Comparison of ENCODE assay signal across 8 mouse cellular contexts in genomic region chr10:127622057-127622392, GRCm38 (mm10). TPM values are rescaled to one million over a fixed set of nuclear protein-coding genes. Genes with fewer than 3 reads are reported as not detected.
DNase-seq lines count a peak whose midpoint lies in the region; ATAC-seq and TF ChIP-seq lines count a peak whose summit lies in the region.

No protein-coding gene starts in this region.

- peak; percentile 85 for DNase-seq in embryo, embryonic 10 days (ENCODE audit: low spot score)
- DNase-seq in embryo, embryonic 9.5 days (ENCODE audit: extremely low spot score): no peak
- DNase-seq in gastrocnemius, adult 18-20 months (ENCODE audit: low spot score): peak; percentile 85
- no peak for DNase-seq in liver, embryonic 11.5 days (ENCODE audit: low spot score)
- peak; percentile 63 for DNase-seq in midbrain, postnatal 0 days (ENCODE audit: low spot score)
- DNase-seq in urinary bladder, postnatal 4 days (ENCODE audit: low spot score in 2 of 2): peak; percentile 70 to 75

- no peaks in the 10 kb centered on the region for H3K9me3 ChIP-seq in hindbrain, embryonic 15.5 days
- H3K9me3 ChIP-seq in liver, embryonic 11.5 days (ENCODE audit: control insufficient read depth, low read length): peaks cover 7% of the 10 kb centered on the region
- no peaks in the 10 kb centered on the region for H3K9me3 ChIP-seq in midbrain, postnatal 0 days (ENCODE audit: low read length)

- no peaks in the 10 kb centered on the region for H3K36me3 ChIP-seq in hindbrain, embryonic 15.5 days
- no peaks in the 10 kb centered on the region for H3K36me3 ChIP-seq in liver, embryonic 11.5 days (ENCODE audit: control insufficient read depth, insufficient read depth, low read length)
- peaks cover 6% of the 10 kb centered on the region; the same call in 1 of the 2 replicates for H3K36me3 ChIP-seq in midbrain, postnatal 0 days (ENCODE audit: insufficient read depth, low read length)

- H3K4me2 ChIP-seq in hindbrain, embryonic 15.5 days: peak overlapping the region; percentile 87
- H3K4me2 ChIP-seq in liver, embryonic 11.5 days: peak overlapping the region; percentile 84
- H3K4me2 ChIP-seq in midbrain, postnatal 0 days (ENCODE audit: low read depth, low read length, poor library complexity, severe bottlenecking): peak overlapping the region; percentile 97

- no peaks in the 10 kb centered on the region for H3K4me1 ChIP-seq in bone marrow, adult 2 months (ENCODE audit: control insufficient read depth, insufficient read depth, low read length)
- H3K4me1 ChIP-seq in hindbrain, embryonic 15.5 days (replicated peaks): peaks cover 27% of the 10 kb centered on the region
- peaks cover 25% of the 10 kb centered on the region for H3K4me1 ChIP-seq in liver, embryonic 11.5 days (replicated peaks; ENCODE audit: control insufficient read depth, insufficient read depth, low read length)
- H3K4me1 ChIP-seq in midbrain, postnatal 0 days (ENCODE audit: insufficient read depth, low read length): peaks cover 14% of the 10 kb centered on the region

- H3K27me3 ChIP-seq in hindbrain, embryonic 15.5 days: no peaks in the 10 kb centered on the region
- peaks cover 43% of the 10 kb centered on the region for H3K27me3 ChIP-seq in liver, embryonic 11.5 days (replicated peaks; ENCODE audit: control insufficient read depth, insufficient read depth, low read length)
- no peaks in the 10 kb centered on the region for H3K27me3 ChIP-seq in midbrain, postnatal 0 days (ENCODE audit: insufficient read depth, low read length)

- ATAC-seq in hindbrain, embryonic 15.5 days (ENCODE audit: low FRiP score, low read depth): peak; percentile 24; the same call in 1 of the 2 replicates
- ATAC-seq in liver, embryonic 11.5 days (replicated peaks; ENCODE audit: low FRiP score): peak; percentile 32
- peak; percentile 27 for ATAC-seq in midbrain, postnatal 0 days (ENCODE audit: low FRiP score)

- TF ChIP-seq CTCF in bone marrow, adult 2 months (IDR thresholded peaks at IDR 0.05; ENCODE audit: control insufficient read depth, insufficient read depth, low read length): peak; percentile 60
- TF ChIP-seq CTCF in midbrain, postnatal 0 days (IDR thresholded peaks at IDR 0.05): peak; percentile 64

- no peak for TF ChIP-seq POLR2A in bone marrow, adult 2 months (IDR thresholded peaks at IDR 0.05; ENCODE audit: borderline replicate concordance, control insufficient read depth, low read depth, low read length)

- H3K4me3 ChIP-seq in bone marrow, adult 2 months (replicated peaks; ENCODE audit: control insufficient read depth, low read depth, low read length): peak overlapping the region; percentile 64
- H3K4me3 ChIP-seq in hindbrain, embryonic 15.5 days: peak overlapping the region; percentile 71
- H3K4me3 ChIP-seq in liver, embryonic 11.5 days (ENCODE audit: low read depth, low read length): peak overlapping the region; percentile 58
- H3K4me3 ChIP-seq in midbrain, postnatal 0 days (ENCODE audit: low read depth, low read length): peak overlapping the region; percentile 88

- peak overlapping the region; percentile 71 for H3K27ac ChIP-seq in bone marrow, adult 2 months (ENCODE audit: control insufficient read depth, insufficient read depth, low read depth, low read length, poor library complexity)
- peak overlapping the region; percentile 82 for H3K27ac ChIP-seq in hindbrain, embryonic 15.5 days (replicated peaks)
- peak overlapping the region; percentile 89 for H3K27ac ChIP-seq in liver, embryonic 11.5 days (ENCODE audit: low read depth, low read length)
- H3K27ac ChIP-seq in midbrain, postnatal 0 days (ENCODE audit: low read depth, low read length): peak overlapping the region; percentile 62

- 2% methylated on average over 13 of the region's 13 CpGs for WGBS in bone marrow, adult 2 months
- WGBS in hindbrain, embryonic 15.5 days: 1% methylated on average over 13 of the region's 13 CpGs
- 2% methylated on average over 13 of the region's 13 CpGs for WGBS in liver, embryonic 11.5 days
- WGBS in midbrain, postnatal 0 days: under 1% methylated on average over 13 of the region's 13 CpGs

- peak overlapping the region; percentile 43 for H3K9ac ChIP-seq in hindbrain, embryonic 15.5 days
- peak overlapping the region; percentile 59; the same call in 1 of the 2 replicates for H3K9ac ChIP-seq in liver, embryonic 11.5 days (ENCODE audit: low read depth, low read length)
- H3K9ac ChIP-seq in midbrain, postnatal 0 days (replicated peaks; ENCODE audit: low read length, poor library complexity, severe bottlenecking): no peak overlapping the region

RNA-seq across cellular contexts. Expression of gene Lrp1, which starts 1.1 kb away (rescaled TPM):
- polyA plus RNA-seq in bone marrow, adult 2 months (2011; ENCODE audit: insufficient read depth, insufficient read length, low replicate concordance, missing spikeins): 23.5 and 48.3 TPM in 2 replicates
- 10 to 100 TPM; 40.8 to 43.4 TPM for total RNA-seq in gastrocnemius, adult 18-20 months (2021)
- 102 and 114 TPM in 2 replicates for polyA plus RNA-seq in hindbrain, embryonic 15.5 days (2015; fragmentation: Nextera tagmentation; extraction: Ambion mirVana)
- 35.7 and 36.8 TPM in 2 replicates for polyA plus RNA-seq in liver, embryonic 11.5 days (2014; fragmentation: Nextera tagmentation; extraction: Ambion mirVana)
- 297 and 319 TPM in 2 replicates for total RNA-seq in midbrain, postnatal 0 days (2014; rRNA removed)
- 79.8 and 84.4 TPM in 2 replicates for polyA plus RNA-seq in midbrain, postnatal 0 days (2015; fragmentation: Nextera tagmentation; extraction: Ambion mirVana)

RNA-seq across cellular contexts. Expression of gene Stat6, which starts 20.8 kb away (rescaled TPM):
- polyA plus RNA-seq in bone marrow, adult 2 months (2011; ENCODE audit: insufficient read depth, insufficient read length, low replicate concordance, missing spikeins): 31.6 and 60.1 TPM in 2 replicates
- 10 to 100 TPM; 16.0 to 17.9 TPM for total RNA-seq in gastrocnemius, adult 18-20 months (2021)
- 6.2 and 6.3 TPM in 2 replicates for polyA plus RNA-seq in hindbrain, embryonic 15.5 days (2015; fragmentation: Nextera tagmentation; extraction: Ambion mirVana)
- polyA plus RNA-seq in liver, embryonic 11.5 days (2014; fragmentation: Nextera tagmentation; extraction: Ambion mirVana): 28.7 TPM in 2 replicates
- 6.1 and 10.2 TPM in 2 replicates for total RNA-seq in midbrain, postnatal 0 days (2014; rRNA removed)
- 3.9 and 4.3 TPM in 2 replicates for polyA plus RNA-seq in midbrain, postnatal 0 days (2015; fragmentation: Nextera tagmentation; extraction: Ambion mirVana)

RNA-seq across cellular contexts. Expression of gene Nemp1, which starts 44.7 kb away (rescaled TPM):
- polyA plus RNA-seq in bone marrow, adult 2 months (2011; ENCODE audit: insufficient read depth, insufficient read length, low replicate concordance, missing spikeins): 6.7 and 7.3 TPM in 2 replicates
- 1 to 10 TPM; 2.5 to 2.7 TPM for total RNA-seq in gastrocnemius, adult 18-20 months (2021)
- 3.1 and 3.4 TPM in 2 replicates for polyA plus RNA-seq in hindbrain, embryonic 15.5 days (2015; fragmentation: Nextera tagmentation; extraction: Ambion mirVana)
- 10.5 and 11.2 TPM in 2 replicates for polyA plus RNA-seq in liver, embryonic 11.5 days (2014; fragmentation: Nextera tagmentation; extraction: Ambion mirVana)
- 3.2 and 3.7 TPM in 2 replicates for total RNA-seq in midbrain, postnatal 0 days (2014; rRNA removed)
- 1.4 and 1.7 TPM in 2 replicates for polyA plus RNA-seq in midbrain, postnatal 0 days (2015; fragmentation: Nextera tagmentation; extraction: Ambion mirVana)

RNA-seq across cellular contexts. Expression of gene Nab2, which starts 46.3 kb away (rescaled TPM):
- 3.3 and 4.0 TPM in 2 replicates for polyA plus RNA-seq in bone marrow, adult 2 months (2011; ENCODE audit: insufficient read depth, insufficient read length, low replicate concordance, missing spikeins)
- total RNA-seq in gastrocnemius, adult 18-20 months (2021): 1 to 10 TPM; 3.4 to 3.5 TPM
- 2.5 and 2.7 TPM in 2 replicates for polyA plus RNA-seq in hindbrain, embryonic 15.5 days (2015; fragmentation: Nextera tagmentation; extraction: Ambion mirVana)
- 5.7 and 5.8 TPM in 2 replicates for polyA plus RNA-seq in liver, embryonic 11.5 days (2014; fragmentation: Nextera tagmentation; extraction: Ambion mirVana)
- 4.8 and 5.6 TPM in 2 replicates for total RNA-seq in midbrain, postnatal 0 days (2014; rRNA removed)
- 1.4 and 1.6 TPM in 2 replicates for polyA plus RNA-seq in midbrain, postnatal 0 days (2015; fragmentation: Nextera tagmentation; extraction: Ambion mirVana)

Comparison
In these comparisons a context has a peak if more than half of its experiments do, and no peak if none do; other contexts are left out.
1. DNase-seq: peak in embryo, embryonic 10 days (single experiment), gastrocnemius, adult 18-20 months (single experiment), midbrain, postnatal 0 days (single experiment) and urinary bladder, postnatal 4 days (2 of 2); none in embryo, embryonic 9.5 days (single experiment) and liver, embryonic 11.5 days (single experiment).
2. Peak in every context shown above with its lines, with median percentiles within 50 percentile points of each other: H3K27ac ChIP-seq, H3K4me3 ChIP-seq, ATAC-seq and H3K4me2 ChIP-seq.